Mouse (Mus musculus) CH12.LX (cell line): ENCODE measurements around the gene Flnc. TPM values are rescaled to one million over a fixed set of nuclear protein-coding genes. Genes with fewer than 3 reads are reported as not detected.

Experiments used
- DNase-seq: peaks from one replicate; pipeline ENCODE4 v3.0.0-alpha.2; 2013; ENCODE audit errors: extremely low read depth
- H3K27ac ChIP-seq: 2 replicates; pipeline ENCODE4 v1.5.1; 2012; ENCODE audit warnings: low read depth, mild to moderate bottlenecking, control low read depth, moderate library complexity; ENCODE audit not compliant: insufficient read depth
- H3K27me3 ChIP-seq: replicated peaks from 2 replicates; pipeline ENCODE3; 2012; ENCODE audit warnings: inconsistent platforms
- H3K36me3 ChIP-seq, 2 experiments: replicated peaks in 1 of 2; 2 replicates each; pipeline versions ENCODE3 to v1.6.1; 2012; ENCODE audit warnings: inconsistent platforms in 1 of 2, low read length in 1 of 2, mild to moderate bottlenecking in 1 of 2, mixed read lengths in 1 of 2, moderate library complexity in 1 of 2; ENCODE audit not compliant: control insufficient read depth in 1 of 2, insufficient read depth in 1 of 2
- H3K4me1 ChIP-seq, 2 experiments: 2 replicates each; pipeline ENCODE4 v1.6.1; 2012; ENCODE audit warnings: inconsistent platforms in 1 of 2, moderate library complexity in 1 of 2; ENCODE audit not compliant: insufficient read depth in 2 of 2, control insufficient read depth in 1 of 2
- H3K4me2 ChIP-seq: 2 replicates; pipeline ENCODE4 v1.6.1; 2012; ENCODE audit warnings: low read depth, mild to moderate bottlenecking, control low read depth; ENCODE audit not compliant: poor library complexity, insufficient read depth, severe bottlenecking
- H3K4me3 ChIP-seq, 3 experiments: fragments of 150-350 bp in 1 of 3; sonication (generic) in 1 of 3; replicated peaks in 1 of 3; 2 replicates each; pipeline versions ENCODE3 to v1.5.1; 2011 to 2012; ENCODE audit warnings: low read depth in 2 of 3, low read length in 2 of 3, mild to moderate bottlenecking in 2 of 3, moderate library complexity in 2 of 3, control low read depth in 1 of 3, improper control_type of control experiment in 1 of 3, inconsistent platforms in 1 of 3, mixed read lengths in 1 of 3; ENCODE audit not compliant: poor library complexity in 1 of 3
- H3K79me2 ChIP-seq: replicated peaks from 2 replicates; pipeline ENCODE4 v1.6.1; 2012; ENCODE audit warnings: mild to moderate bottlenecking, moderate library complexity; ENCODE audit not compliant: control insufficient read depth, poor library complexity, insufficient read depth, severe bottlenecking; ENCODE audit errors: extremely low read depth
- H3K9ac ChIP-seq: 2 replicates; pipeline ENCODE4 v1.6.1; 2012; ENCODE audit warnings: low read depth, mild to moderate bottlenecking, control low read depth, moderate library complexity; ENCODE audit not compliant: insufficient read depth
- H3K9me3 ChIP-seq: replicated peaks from 2 replicates; pipeline ENCODE3; 2012; ENCODE audit warnings: low read length, inconsistent platforms, mixed read lengths
- BHLHE40 ChIP-seq: IDR thresholded peaks from 2 replicates; pipeline ENCODE4 v1.6.1; 2011; ENCODE audit warnings: mild to moderate bottlenecking, low read depth, low read length, improper control_type of control experiment
- CHD1 ChIP-seq: IDR thresholded peaks from 2 replicates; pipeline ENCODE4 v1.6.1; 2012; ENCODE audit warnings: low read depth, low read length, improper control_type of control experiment, inconsistent platforms
- E2F4 ChIP-seq: IDR thresholded peaks from 2 replicates; pipeline ENCODE4 v1.6.1; 2011; ENCODE audit warnings: low read depth, low read length, improper control_type of control experiment; ENCODE audit not compliant: insufficient replicate concordance
- ELF1 ChIP-seq: IDR thresholded peaks from 2 replicates; pipeline ENCODE4 v1.6.1; 2014; ENCODE audit warnings: low read depth, mild to moderate bottlenecking, inconsistent platforms, low read length, improper control_type of control experiment
- ETS1 ChIP-seq: conservative IDR thresholded peaks from 2 replicates; pipeline ENCODE4 v1.6.1; 2012; ENCODE audit warnings: low read depth, mild to moderate bottlenecking, inconsistent platforms, low read length, improper control_type of control experiment, moderate library complexity
- HCFC1 ChIP-seq: IDR thresholded peaks from 2 replicates; pipeline ENCODE4 v1.6.1; 2012; ENCODE audit warnings: low read depth, mild to moderate bottlenecking, inconsistent platforms, low read length, improper control_type of control experiment
- IRF4 ChIP-seq: IDR thresholded peaks from 2 replicates; pipeline ENCODE4 v1.6.1; 2014; ENCODE audit warnings: low read depth, mild to moderate bottlenecking, inconsistent platforms, low read length, improper control_type of control experiment
- JUN ChIP-seq: IDR thresholded peaks from 2 replicates; pipeline ENCODE4 v1.6.1; 2011; ENCODE audit warnings: low read depth, mild to moderate bottlenecking, low read length, improper control_type of control experiment, moderate library complexity; ENCODE audit not compliant: insufficient read depth
- JUND ChIP-seq: conservative IDR thresholded peaks from 2 replicates; pipeline ENCODE4 v1.6.1; 2011; ENCODE audit warnings: low read depth, low read length, improper control_type of control experiment
- KAT2A ChIP-seq: IDR thresholded peaks from 2 replicates; pipeline ENCODE4 v1.6.1; 2012; ENCODE audit warnings: low read length, improper control_type of control experiment, inconsistent platforms; ENCODE audit not compliant: insufficient replicate concordance
- MAFK ChIP-seq: IDR thresholded peaks from 2 replicates; pipeline ENCODE4 v1.6.1; 2011; ENCODE audit warnings: low read length, improper control_type of control experiment; ENCODE audit not compliant: insufficient replicate concordance
- MAX ChIP-seq: IDR thresholded peaks from 2 replicates; pipeline ENCODE4 v1.6.1; 2011; ENCODE audit warnings: low read length, improper control_type of control experiment
- MAZ ChIP-seq: IDR thresholded peaks from 2 replicates; pipeline ENCODE4 v1.6.1; 2012; ENCODE audit warnings: low read depth, mild to moderate bottlenecking, inconsistent platforms, low read length, improper control_type of control experiment, moderate library complexity
- MXI1 ChIP-seq: IDR thresholded peaks from 2 replicates; pipeline ENCODE4 v1.6.1; 2011; ENCODE audit warnings: mild to moderate bottlenecking, low read depth, low read length, improper control_type of control experiment
- MYC ChIP-seq: IDR thresholded peaks from 2 replicates; pipeline ENCODE4 v1.6.1; 2011; ENCODE audit warnings: low read depth, mild to moderate bottlenecking, improper control_type of control experiment, low read length
- NELFE ChIP-seq: IDR thresholded peaks from 2 replicates; pipeline ENCODE4 v1.6.1; 2011; ENCODE audit warnings: low read depth, low read length, improper control_type of control experiment
- NRF1 ChIP-seq: IDR thresholded peaks from 2 replicates; pipeline ENCODE4 v1.6.1; 2014; ENCODE audit warnings: low read depth, mild to moderate bottlenecking, inconsistent platforms, low read length, improper control_type of control experiment, moderate library complexity
- POLR2A ChIP-seq: IDR thresholded peaks from 2 replicates; pipeline ENCODE4 v1.6.1; 2011; ENCODE audit warnings: low read depth, mild to moderate bottlenecking, improper control_type of control experiment, low read length
- RCOR1 ChIP-seq: conservative IDR thresholded peaks from 2 replicates; pipeline ENCODE4 v1.6.1; 2012; ENCODE audit warnings: low read depth, mild to moderate bottlenecking, inconsistent platforms, low read length, improper control_type of control experiment
- TBP ChIP-seq: conservative IDR thresholded peaks from 2 replicates; pipeline ENCODE4 v1.6.1; 2011; ENCODE audit warnings: low read depth, low read length, improper control_type of control experiment
- TCF12 ChIP-seq: IDR thresholded peaks from 2 replicates; pipeline ENCODE4 v1.6.1; 2014; ENCODE audit warnings: low read depth, mild to moderate bottlenecking, inconsistent platforms, low read length, improper control_type of control experiment
- UBTF ChIP-seq: IDR thresholded peaks from 2 replicates; pipeline ENCODE4 v1.6.1; 2012; ENCODE audit warnings: low read depth, mild to moderate bottlenecking, inconsistent platforms, low read length, improper control_type of control experiment, moderate library complexity
- USF1 ChIP-seq: IDR thresholded peaks from 2 replicates; pipeline ENCODE4 v1.6.1; 2014; ENCODE audit warnings: low read depth, mild to moderate bottlenecking, inconsistent platforms, low read length, improper control_type of control experiment
- ZKSCAN1 ChIP-seq: IDR thresholded peaks from 2 replicates; pipeline ENCODE4 v1.6.1; 2012; ENCODE audit warnings: low read depth, inconsistent platforms, low read length, improper control_type of control experiment, borderline replicate concordance
- ZMIZ1 ChIP-seq: IDR thresholded peaks from 2 replicates; pipeline ENCODE4 v1.6.1; 2012; ENCODE audit warnings: low read depth, mild to moderate bottlenecking, inconsistent platforms, low read length, improper control_type of control experiment
- ZNF384 ChIP-seq: IDR thresholded peaks from 2 replicates; pipeline ENCODE4 v1.6.1; 2012; ENCODE audit warnings: low read depth, low read length, improper control_type of control experiment, inconsistent platforms
- dilution Hi-C: fragments of 300-500 bp; cut with MboI; formaldehyde crosslinking; loops from 2 replicates; pipeline ENCODE4 v1.14.3; 2020; ENCODE audit warnings: low sequenced_read_pairs; ENCODE audit not compliant: extremely low pct_unique_long_range_greater_than_20kb, extremely low pct_ligation_motif_present
- in situ Hi-C: fragments of 300-500 bp; cut with MboI; formaldehyde crosslinking; loops from 3 replicates; pipeline ENCODE4 v1.14.3; 2019; ENCODE audit warnings: low sequenced_read_pairs, low pct_ligation_motif_present, low pct_unique_long_range_greater_than_20kb, mixed read lengths
- polyA plus RNA-seq: library from polyadenylated mRNA; unstranded; fragments of >175 nt; gene quantifications from 2 replicates; pipeline ENCODE4 v1.2.1, GENCODE M21; 2012; ENCODE audit warnings: low read depth; ENCODE audit not compliant: insufficient read length
- total RNA-seq, 2 experiments: library from RNA; depleted of rRNA; stranded (reverse); fragments of 300-350 nt in 1 of 2; fragments of >200 nt in 1 of 2; gene quantifications; 2 replicates each; pipeline ENCODE4 v1.2.3; 2012 to 2014

Gene Flnc
- total and polyA plus RNA-seq, 3 experiments = 0.24 to 0.76 (median 0.60) TPM

DNA sequence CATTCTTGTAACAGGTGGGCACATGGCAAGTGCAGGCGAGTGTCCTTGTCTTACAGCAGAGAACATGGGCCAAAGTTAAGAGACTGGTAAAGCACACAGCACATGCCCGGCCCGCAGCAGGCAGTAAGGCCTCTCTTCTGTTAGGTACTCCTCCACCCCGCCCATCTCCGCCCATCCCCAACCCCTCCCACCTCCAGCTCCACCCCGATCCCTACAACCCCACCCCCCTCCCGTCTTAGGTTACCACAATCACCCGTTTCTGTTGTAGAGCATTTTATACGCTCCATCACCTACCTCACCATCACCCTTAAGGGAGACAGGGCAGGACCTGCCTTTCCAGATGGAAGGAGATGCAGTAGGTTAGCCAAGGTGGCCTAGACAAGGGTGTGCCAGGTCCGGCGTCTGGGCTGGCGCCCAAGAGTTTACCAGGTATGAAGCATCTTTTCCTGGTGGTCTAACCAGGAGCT, 45.0 kb upstream of the Flnc start, which contains the start of gene Opn1sw (continued):
- TF ChIP-seq BHLHE40 (0 out of 2 replicates have a peak, but pooled peaks have one; percentile 19), CHD1 (no peak), RCOR1 (no peak), ZMIZ1 (no peak), MAX (peak; percentile 44; the same call in 1 of the 2 replicates), NRF1 (peak; percentile 29), IRF4 (no peak), HCFC1 (0 out of 2 replicates have a peak, but pooled peaks have one; percentile 21), JUND (no peak), E2F4 (no peak), ETS1 (no peak), TCF12 (peak; percentile 38; the same call in 1 of the 2 replicates)

DNA sequence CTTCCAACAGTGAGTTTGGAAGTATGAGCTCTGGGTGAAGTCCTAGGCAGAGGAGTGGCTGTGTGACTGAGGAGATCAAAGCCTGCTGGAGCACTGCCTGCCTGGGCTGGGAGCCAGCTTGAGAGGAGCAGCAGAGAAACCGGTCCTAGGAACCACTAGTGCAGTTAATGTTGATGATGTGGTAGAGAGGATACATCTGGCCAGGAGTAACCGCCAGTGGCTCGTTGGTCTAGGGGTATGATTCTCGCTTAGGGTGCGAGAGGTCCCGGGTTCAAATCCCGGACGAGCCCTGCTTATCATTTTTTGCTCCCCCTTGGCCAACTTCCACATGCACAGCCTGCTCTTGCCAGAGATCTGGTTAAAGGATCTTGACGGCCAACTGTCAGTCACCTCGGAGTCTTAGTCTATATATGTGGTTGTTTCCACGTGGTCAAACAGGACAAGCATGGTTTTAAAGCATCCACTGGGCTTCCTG, 44.4 kb upstream of the Flnc start:
- H3K4me3 ChIP-seq = peak overlapping the region; percentile 70 to 81 (median 78)
- TF ChIP-seq ZNF384 (no peak), JUN (no peak), ELF1 (peak; percentile 97), MXI1 (peak; percentile 86), E2F4 (0 out of 2 replicates have a peak, but pooled peaks have one; percentile 77), USF1 (no peak), TBP (peak; percentile 100), NELFE (no peak), MYC (peak; percentile 95), MAZ (no peak), IRF4 (no peak), POLR2A (no peak), MAX (peak; percentile 92), KAT2A (peak; percentile 81; the same call in 1 of the 2 replicates), ZKSCAN1 (no peak), NRF1 (peak; percentile 66), TCF12 (no peak), UBTF (0 out of 2 replicates have a peak, but pooled peaks have one; percentile 57), MAFK (peak; percentile 94)
- TF ChIP-seq, all 38 proteins: peak for 10
- Histone ChIP-seq H3K27me3 (peaks cover 28% of the 10 kb centered on the region), H3K27ac (peak overlapping the region; percentile 24; the same call in 1 of the 2 replicates), H3K36me3 (no peaks in the 10 kb centered on the region), H3K4me1 (peaks cover under 1 to 24% of the 10 kb centered on the region in 2 experiments; a peak in 2 of 4 replicates), H3K4me2 (peak overlapping the region; percentile 83), H3K9ac (peak overlapping the region; percentile 41), H3K79me2 (no peaks in the 10 kb centered on the region), H3K9me3 (no peaks in the 10 kb centered on the region)
- in situ Hi-C loops (loop anchor here (25.0 kb wide), 1 partner anchor 249 kb away; no protein-coding TSS in a partner anchor), dilution Hi-C loops (no loop called here)
- DNase-seq = peak; percentile 89
